Mouse (Mus musculus): ENCODE measurements around the gene Lep. TPM values are rescaled to one million over a fixed set of nuclear protein-coding genes. Genes with fewer than 3 reads are reported as not detected.

Gene Lep
- total and polyA plus RNA-seq, 3 experiments: 3.5 to 17.4 (median 11.9) TPM

- DNase-seq: no peak
These were observed 16.0 kb upstream of the Lep start for GRCm38 (mm10) chr6:29044029-29044428.

GRCm38 (mm10) chr6:29049926-29050325, 10.1 kb upstream of the Lep start:
- no peak for DNase-seq

- DNase-seq: no peak
These were observed 7.8 kb upstream of the Lep start for GRCm38 (mm10) chr6:29052188-29052587.

- DNase-seq: no peak
These were observed 6.8 kb upstream of the Lep start for GRCm38 (mm10) chr6:29053181-29053580.

- peak; percentile 13 for DNase-seq
These were observed 3.6 kb upstream of the Lep start for GRCm38 (mm10) chr6:29056377-29056776.

- no peak for DNase-seq
These were observed 6.4 kb downstream of the Lep start for GRCm38 (mm10) chr6:29066389-29066790.

GRCm38 (mm10) chr6:29072258-29072657, 12.2 kb downstream of the Lep start:
- DNase-seq: no peak

GRCm38 (mm10) chr6:29073462-29074132, 13.6 kb downstream of the Lep start:
- no peak for DNase-seq

- DNase-seq: no peak
These were observed 14.1 kb downstream of the Lep start for GRCm38 (mm10) chr6:29074133-29074469.

GRCm38 (mm10) chr6:29079291-29079690, 19.3 kb downstream of the Lep start:
- no peak for DNase-seq

GRCm38 (mm10) chr6:29081826-29082363, 21.9 kb downstream of the Lep start:
- DNase-seq: no peak

GRCm38 (mm10) chr6:29082776-29083354, 22.8 kb downstream of the Lep start:
- DNase-seq: peak; percentile 47

GRCm38 (mm10) chr6:29084401-29084800, 24.4 kb downstream of the Lep start:
- no peak for DNase-seq

- peak; percentile 32 for DNase-seq
These were observed 28.1 kb downstream of the Lep start for GRCm38 (mm10) chr6:29087921-29088709.

- DNase-seq: no peak
These were observed 32.2 kb downstream of the Lep start for GRCm38 (mm10) chr6:29092234-29092633.

- no peak for DNase-seq
These were observed 32.9 kb downstream of the Lep start for GRCm38 (mm10) chr6:29092904-29093303.

- peak; percentile 5 for DNase-seq
These were observed 39.6 kb downstream of the Lep start for GRCm38 (mm10) chr6:29099536-29100170.

- DNase-seq: no peak
These were observed 40.4 kb downstream of the Lep start for GRCm38 (mm10) chr6:29100423-29100822.

GRCm38 (mm10) chr6:29101248-29101864, 41.3 kb downstream of the Lep start:
- DNase-seq: no peak

- no peak for DNase-seq
These were observed 48.4 kb downstream of the Lep start for GRCm38 (mm10) chr6:29108376-29108775.

GRCm38 (mm10) chr6:29111501-29111900, 51.5 kb downstream of the Lep start:
- DNase-seq: no peak

GRCm38 (mm10) chr6:29115756-29116155, 55.7 kb downstream of the Lep start:
- no peak for DNase-seq
